Mouse (Mus musculus) spleen, adult 2 months (tissue): Measurements from ENCODE around the gene Psmg4.

Experiments
- CTCF ChIP-seq: fragments of 200-500 bp; IDR thresholded peaks from 2 replicates; pipeline ENCODE4 v1.5.1; 2011; ENCODE audit warnings: mild to moderate bottlenecking, inconsistent platforms; ENCODE audit not compliant: insufficient read depth, insufficient read length, insufficient replicate concordance; ENCODE audit errors: extremely low read depth
- POLR2A ChIP-seq: fragments of 200-500 bp; IDR thresholded peaks from 2 replicates; pipeline ENCODE4 v1.6.1; 2011; ENCODE audit warnings: low read depth, low read length, inconsistent platforms

GRCm38 (mm10) chr13:34205216-34205615, 42.5 kb downstream of the Psmg4 start:
- no peak for TF ChIP-seq CTCF
- TF ChIP-seq POLR2A, result no peak
